Mouse (Mus musculus): ENCODE results near the gene Tmem175.

Tmem175 gene

DNA sequence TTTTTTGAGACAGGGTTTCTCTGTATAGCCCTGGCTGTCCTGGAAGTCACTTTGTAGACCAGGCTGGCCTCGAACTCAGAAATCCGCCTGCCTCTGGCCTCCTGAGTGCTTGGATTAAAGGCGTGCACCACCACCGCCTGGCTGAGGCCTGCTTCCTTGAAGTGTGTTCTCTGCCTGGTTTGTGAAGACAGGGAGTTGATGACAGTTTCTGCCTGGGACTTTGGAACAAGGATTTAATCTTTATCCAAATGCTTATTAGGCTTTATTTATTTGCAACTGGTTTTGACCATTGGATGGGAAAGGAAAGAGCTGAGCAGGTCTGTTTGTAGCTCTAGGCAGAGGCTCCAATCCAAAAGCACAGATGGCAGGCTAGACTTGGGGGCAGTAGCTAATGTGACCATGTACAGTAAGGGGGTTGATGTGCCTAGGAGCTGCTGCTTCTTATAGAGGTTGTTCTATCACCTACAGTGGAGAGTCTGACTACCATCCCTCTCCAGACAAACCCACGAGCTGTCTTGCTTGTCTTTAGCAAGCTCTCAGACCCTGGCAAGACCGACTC is 48.8 kb downstream of the Tmem175 start:
- DNase-seq (ENCODE audit: low spot score), result no peak

DNA sequence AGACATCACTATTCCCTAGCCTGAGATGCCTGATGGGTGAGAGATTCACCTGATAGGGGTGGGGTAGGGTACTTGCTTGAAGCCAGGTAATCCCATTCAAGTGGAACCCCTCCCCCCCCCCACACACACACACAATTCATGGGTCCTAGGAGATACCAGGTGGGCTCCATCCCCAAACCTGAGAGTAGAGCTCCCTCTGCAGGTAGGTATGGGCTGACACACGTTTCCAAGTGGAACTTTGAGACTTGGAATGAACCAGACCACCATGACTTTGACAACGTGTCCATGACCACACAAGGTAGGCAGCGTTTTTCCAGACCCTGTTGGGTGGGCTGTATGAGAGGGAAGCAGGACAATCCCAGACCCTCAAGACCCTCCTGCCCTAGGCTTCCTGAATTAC is 50.3 kb downstream of the Tmem175 start:
- DNase-seq (ENCODE audit: low spot score), result no peak

DNA sequence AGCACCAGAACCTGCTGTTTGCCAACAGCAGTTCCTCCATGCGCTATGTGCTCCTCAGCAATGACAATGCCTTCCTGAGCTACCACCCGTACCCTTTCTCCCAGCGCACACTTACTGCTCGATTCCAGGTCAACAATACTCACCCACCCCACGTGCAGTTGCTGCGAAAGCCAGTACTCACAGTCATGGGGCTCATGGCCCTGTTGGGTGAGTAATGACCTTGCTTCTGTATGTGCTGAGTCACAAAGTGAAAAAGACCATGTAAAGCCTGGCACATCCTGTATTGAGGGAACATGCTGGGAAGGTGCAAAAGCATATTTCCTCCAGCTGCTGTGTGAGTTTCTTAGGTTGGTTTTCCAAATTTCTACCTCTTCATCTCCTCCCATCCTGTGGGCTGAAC is 51.3 kb downstream of the Tmem175 start:
- no peak for DNase-seq (ENCODE audit: low spot score)

DNA sequence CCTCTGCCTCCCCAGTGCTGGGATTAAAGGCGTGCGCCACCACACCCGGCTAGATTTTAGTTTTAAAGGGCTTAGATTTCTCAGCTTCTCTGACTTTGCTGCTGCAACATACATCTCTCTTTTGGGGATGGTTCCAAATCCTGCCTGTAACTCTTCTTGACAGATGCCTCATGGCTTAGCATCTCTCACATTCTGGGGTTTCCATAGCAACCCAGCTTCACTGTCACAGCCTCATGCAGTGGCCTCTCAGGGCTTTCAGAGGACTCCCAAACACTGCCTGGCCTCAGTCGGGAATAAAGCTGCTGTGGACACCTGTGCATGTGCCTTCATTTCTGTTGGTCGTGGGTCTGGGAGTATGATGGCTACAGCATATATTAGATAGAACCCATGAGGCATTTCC is 59.5 kb downstream of the Tmem175 start:
- DNase-seq (ENCODE audit: low spot score), result no peak

DNA sequence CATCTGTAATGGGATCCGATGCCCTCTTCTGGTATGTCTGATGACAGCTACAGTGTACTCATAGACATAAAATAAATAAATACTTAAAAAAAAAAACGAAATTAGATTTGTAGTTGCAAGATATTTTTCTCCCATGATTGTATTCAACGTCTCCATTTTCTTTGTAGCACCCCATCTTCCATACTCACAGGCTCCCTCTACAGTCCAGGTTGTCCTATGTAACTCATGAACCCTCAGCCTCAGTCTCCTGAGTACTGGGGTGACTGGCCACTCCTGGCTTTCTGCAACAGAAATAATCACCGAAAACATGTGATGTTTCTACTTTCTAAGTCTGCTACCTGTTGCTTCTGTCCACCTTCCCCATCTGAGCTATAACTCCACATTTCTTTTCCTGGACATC is 61.6 kb downstream of the Tmem175 start:
- DNase-seq (ENCODE audit: low spot score), result no peak

DNA sequence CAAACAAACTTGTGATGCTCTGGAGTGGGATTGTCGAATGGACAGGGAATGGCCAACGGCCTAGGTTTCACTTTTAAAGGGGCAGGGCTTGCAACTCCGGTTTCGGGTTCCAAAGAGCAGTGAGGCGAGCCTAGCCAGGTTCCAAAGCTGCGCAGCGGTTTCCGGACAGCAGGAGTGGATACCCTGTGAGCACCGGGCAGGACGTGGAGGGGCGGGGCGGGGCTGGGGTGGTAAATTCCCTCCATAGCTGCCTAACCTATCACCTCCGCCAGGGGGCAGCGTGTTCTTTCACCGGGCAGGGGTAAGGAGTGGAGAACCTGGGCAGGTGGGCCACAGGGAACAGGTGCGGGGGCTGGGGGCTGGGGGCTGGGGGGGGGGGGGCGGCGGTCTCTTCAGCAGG is 62.7 kb downstream of the Tmem175 start, which contains the start of gene Fgfrl1:
TSS of gene Fgfrl1 (plus strand) at position 112 of the 400 bp plus-strand sequence.
- peak; percentile 70 for DNase-seq (ENCODE audit: low spot score)

DNA sequence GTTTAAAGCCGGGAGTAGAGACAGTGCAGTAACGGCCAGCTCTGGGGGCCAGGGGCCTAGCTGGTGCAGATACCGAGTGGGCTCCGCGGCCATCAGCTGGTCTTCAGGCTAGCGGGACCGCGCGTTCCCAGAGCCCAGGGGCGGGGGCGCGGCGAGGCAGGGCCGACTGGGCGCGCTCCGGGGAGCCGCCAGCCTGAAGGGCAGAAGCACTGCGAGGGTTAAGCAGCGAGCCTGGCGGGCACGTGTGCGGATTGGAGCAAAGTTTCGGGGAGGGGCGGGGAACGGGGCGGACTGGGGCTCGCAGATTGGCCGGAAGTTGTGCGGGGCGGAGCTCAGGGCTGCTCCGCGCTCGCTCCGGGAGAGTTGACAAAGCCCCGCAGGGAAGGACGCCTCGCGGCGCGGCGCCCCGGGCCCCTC is 64.3 kb downstream of the Tmem175 start:
- DNase-seq (ENCODE audit: low spot score), result peak; percentile 92

DNA sequence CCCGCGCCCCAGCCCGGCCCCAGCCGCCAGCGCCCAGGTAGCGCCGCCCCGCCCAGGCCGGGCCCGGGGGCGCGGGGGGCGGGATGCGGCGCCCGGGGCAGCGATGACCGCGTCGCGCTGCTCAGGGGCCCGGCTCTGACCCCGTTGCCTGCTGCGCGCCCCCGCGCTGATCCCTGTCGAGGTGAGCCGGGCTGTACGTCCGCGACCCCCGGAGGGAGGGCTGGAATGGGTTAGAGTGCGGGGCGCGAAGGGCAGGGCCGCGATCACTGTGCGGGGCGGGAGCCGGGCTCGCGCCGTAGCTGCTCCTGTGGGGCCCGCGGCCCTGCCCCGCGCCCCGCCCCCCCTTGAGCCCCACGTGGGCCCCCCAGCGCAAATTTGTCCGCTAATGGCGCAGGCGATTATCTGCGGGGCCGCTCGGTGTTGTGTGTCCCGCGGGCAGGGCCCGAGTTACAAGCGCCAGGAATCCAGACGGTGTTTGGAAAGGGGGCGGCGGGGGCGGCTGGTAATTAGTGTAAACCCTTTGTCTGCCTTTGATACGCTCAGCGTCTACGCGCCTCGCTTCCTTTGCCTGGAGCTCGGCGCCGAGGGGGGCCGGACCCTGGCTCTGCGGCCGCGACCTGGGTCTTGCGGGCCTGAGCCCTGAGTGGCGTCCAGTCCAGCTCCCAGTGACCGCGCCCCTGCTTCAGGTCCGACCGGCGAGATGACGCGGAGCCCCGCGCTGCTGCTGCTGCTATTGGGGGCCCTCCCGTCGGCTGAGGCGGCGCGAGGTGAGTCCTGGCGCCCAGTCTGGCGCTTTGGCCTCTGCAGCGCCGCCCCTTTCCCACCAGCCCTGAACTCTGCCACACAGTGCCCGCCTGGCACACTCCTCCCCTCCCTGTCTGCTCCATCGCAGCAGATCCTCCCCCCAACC is 65.0 kb downstream of the Tmem175 start:
- DNase-seq (ENCODE audit: low spot score), result peak; percentile 55

DNA sequence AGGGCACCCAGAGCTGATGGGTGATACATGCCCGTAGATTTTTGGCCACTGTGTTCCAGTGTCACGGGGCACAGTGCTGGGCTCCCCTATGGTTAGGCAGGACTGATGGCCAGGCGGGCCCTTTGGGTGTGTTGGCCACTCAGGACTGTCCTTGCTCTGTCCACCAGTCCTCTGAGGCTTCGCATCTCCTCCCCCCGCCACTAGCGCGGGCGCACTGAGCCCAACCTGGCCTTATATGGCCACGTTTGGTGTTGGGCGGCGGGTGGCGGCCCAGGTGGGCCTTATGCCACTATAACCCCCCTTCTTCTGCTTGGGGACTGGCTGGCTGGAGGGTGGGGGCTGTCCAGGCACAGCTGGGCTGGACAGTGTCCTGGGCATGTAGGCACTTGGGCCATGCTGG is 66.3 kb downstream of the Tmem175 start:
- DNase-seq (ENCODE audit: low spot score), result no peak

DNA sequence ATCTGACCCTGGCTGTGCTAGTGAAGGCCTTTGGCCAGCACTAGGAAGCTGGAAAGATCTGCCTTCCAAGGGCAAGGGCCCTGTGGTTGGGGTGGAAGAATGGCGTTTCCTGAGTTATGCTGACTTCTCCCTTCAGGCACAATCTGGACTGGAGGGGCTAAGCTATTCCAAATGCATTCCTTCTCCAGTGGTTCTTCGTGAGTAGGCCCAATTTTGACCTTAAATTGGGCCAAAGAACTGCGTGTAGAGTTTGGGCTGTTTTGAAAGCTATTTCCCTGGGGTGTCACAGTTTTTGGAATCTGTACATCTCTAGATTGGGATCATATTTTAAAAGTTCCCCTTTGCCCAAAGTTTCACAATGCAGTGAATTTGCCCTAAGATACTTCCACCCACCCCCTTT is 67.0 kb downstream of the Tmem175 start:
- DNase-seq (ENCODE audit: low spot score), result peak; percentile 79

DNA sequence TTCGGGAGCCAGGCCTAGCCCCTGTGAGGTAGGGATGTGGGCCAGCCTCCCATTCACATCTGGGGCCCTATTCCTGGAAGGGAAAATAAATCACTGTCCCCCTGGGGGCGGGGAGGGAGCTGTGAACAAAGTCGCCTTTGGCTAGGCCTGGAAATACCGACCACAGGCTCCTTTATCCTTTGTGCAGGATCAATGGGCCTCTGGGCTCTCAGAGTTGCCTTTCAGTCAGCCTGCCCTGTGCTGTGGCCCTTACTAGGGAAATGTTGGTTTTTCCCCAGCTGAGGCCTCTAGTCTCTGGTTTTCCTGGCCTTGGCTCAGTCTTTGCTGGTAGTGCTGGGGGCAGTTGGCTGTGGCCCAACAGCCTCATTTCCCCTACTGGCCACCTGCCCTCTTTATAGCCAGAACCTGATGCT is 67.8 kb downstream of the Tmem175 start:
- DNase-seq (ENCODE audit: low spot score), result peak; percentile 45

All from adipocyte (in vitro differentiated cells).